Mouse (Mus musculus) common myeloid progenitor, adult 5-6 weeks (primary cell): ENCODE results near the gene Cts8. TPM values are rescaled to one million over a fixed set of nuclear protein-coding genes. Genes with fewer than 3 reads are reported as not detected.

ENCODE experiments used
- ATAC-seq: replicated peaks from 2 replicates; pipeline ENCODE4 v1.8.0; 2016; ENCODE audit warnings: low read depth, mild to moderate bottlenecking, moderate TSS enrichment, inconsistent platforms; ENCODE audit not compliant: poor library complexity, severe bottlenecking
- total RNA-seq: library from RNA; stranded (forward); fragments of 200-1000, 187-1606 nt; gene quantifications from 2 replicates; pipeline ENCODE4 v1.2.3, GENCODE M21; 2017

The Cts8 gene
- not detected in 2 replicates for total RNA-seq

GRCm38 (mm10) chr13:61255258-61255657, at the start of gene Cts8:
Gene Cts8 (minus strand): TSS chr13:61255358.
- ATAC-seq, result no peak

GRCm38 (mm10) chr13:61288739-61289138, 33.6 kb upstream of the Cts8 start, which contains the start of gene Gm49398:
Gene Gm49398 (minus strand): TSS chr13:61288839.
- ATAC-seq, result no peak

GRCm38 (mm10) chr13:61241076-61241947, 13.8 kb downstream of the Cts8 start:
- peak; percentile 100 for ATAC-seq

- ATAC-seq, result no peak
Measured at GRCm38 (mm10) chr13:61203310-61203709, 51.8 kb downstream of the Cts8 start, which contains the start of gene Cts6. Gene Cts6 (minus strand): TSS chr13:61203410.

Other genes with a start within 250 kb of the Cts8 start
- not detected in 2 replicates for gene Ctsj, start 249.4 kb downstream of the Cts8 start, total RNA-seq
- gene Ctsq, start 214.7 kb downstream of the Cts8 start, total RNA-seq, result not detected in 2 replicates
- not detected in 2 replicates for gene Ctsr, start 91.1 kb downstream of the Cts8 start, total RNA-seq
- not detected in 2 replicates for gene Cts6, start 51.9 kb downstream of the Cts8 start, total RNA-seq
- not detected in 2 replicates for gene Gm49398, start 33.5 kb upstream of the Cts8 start, total RNA-seq
- not detected in 2 replicates for gene Cts7, start 102.8 kb upstream of the Cts8 start, total RNA-seq